Mouse (Mus musculus) frontal cortex, adult 2 months (tissue): Measurements from ENCODE around the gene Cyp4x1. TPM values are rescaled to one million over a fixed set of nuclear protein-coding genes. Genes with fewer than 3 reads are reported as not detected.

Experiments used
- DNase-seq, 2 experiments: peaks; one replicate each; pipeline ENCODE4 v3.0.0; 2022; ENCODE audit warnings: low spot score in 1 of 2; ENCODE audit errors: extremely low spot score in 1 of 2
- polyA plus RNA-seq: library from polyadenylated mRNA; depleted of rRNA; stranded (reverse); fragments of >200 nt; gene quantifications from 2 replicates; pipeline ENCODE4 v1.2.3, GENCODE M21; 2012; rRNA removed

Gene Cyp4x1
- polyA plus RNA-seq, 1 experiment = 12.0 TPM

DNA sequence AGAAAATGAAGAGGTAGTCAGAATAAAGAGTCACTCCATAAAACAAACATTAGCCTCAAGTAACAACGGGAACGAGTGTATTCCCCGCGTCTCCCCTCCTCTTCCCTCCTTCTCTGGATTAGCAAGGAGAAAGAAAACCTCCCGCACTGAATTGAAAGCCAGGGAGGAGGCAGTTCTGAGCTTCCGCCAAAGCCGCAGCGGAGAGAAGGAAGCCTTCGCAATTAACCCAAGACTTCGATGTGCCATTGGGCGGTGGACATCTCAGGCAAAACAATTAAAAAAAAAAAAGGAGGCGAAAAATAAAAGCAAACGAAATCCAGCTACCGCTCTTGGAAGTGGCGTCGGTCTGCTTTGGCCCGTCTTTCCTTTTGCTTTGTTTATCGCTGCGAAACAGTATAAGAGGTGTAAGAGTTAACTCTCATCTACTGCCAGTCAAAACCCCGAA lies 75.7 kb downstream of the Cyp4x1 start:
- DNase-seq = no peak

DNA sequence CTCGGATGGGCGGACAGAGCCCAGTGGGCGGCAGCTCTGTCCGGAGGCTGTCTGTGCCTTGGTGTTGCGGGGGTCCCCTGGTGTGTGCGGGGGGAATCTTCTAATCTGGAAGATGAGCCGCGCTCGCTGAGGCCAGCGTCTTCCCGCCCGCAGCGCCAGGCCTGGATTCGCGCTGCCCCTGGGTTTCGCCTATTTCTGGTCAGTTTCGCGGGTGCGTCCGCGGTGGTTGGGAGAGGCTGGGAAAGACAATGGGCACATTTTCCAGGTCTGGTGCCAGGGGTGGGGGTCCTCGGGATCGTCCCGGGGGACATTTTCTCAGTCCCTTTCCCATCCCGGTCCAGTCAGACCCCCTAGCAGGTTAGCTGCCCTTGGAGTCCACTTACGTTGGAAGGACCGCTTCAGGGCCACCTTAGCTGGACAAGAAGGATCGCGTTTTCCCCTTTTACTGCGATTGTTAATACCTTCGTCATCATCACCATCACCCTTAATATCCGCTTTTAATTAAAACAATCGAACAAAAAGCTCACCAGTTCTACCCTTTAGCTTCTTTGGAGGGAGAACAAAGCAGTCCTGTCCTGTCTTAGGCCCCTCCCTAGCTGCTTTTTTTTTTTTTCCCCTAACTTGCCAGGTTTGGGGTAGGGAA lies 76.3 kb downstream of the Cyp4x1 start:
- DNase-seq = no peak

DNA sequence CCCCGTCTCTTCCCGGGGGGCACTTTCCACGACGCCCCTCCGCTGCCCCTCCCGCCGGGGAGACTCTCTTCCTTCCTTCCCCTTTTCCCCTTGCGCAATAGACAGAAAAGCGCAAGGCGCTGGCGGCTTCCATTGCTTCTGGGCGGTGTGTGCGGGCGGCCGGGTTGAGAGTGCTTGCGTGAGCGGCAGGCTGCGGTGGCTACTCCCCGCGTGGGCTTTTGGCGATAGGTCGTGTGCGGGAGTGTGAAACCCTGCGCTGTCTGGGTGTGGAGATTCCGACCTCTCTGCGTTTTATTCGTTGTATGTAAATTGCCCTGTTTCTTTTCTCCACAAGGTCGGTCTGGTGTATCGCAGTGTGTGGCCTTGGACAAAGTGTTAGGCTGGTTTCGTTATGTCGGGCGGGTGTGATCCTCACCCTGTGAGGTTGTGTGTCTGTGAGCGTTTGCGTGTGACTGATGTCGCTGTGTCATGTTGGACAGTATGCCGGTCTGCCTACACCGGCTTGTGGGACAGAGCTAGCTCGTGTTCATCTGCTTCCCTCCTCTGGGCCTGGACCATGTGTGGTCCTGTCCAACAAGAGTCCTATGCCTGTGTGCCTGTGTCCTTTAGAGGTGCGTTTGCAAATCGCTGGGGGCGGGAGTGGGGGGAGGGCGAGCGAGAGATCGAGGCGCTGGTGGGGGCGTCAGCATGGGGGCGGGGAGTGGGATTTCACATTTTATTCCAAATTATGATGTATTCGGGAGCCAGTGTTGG lies 77.0 kb downstream of the Cyp4x1 start:
- no peak for DNase-seq

DNA sequence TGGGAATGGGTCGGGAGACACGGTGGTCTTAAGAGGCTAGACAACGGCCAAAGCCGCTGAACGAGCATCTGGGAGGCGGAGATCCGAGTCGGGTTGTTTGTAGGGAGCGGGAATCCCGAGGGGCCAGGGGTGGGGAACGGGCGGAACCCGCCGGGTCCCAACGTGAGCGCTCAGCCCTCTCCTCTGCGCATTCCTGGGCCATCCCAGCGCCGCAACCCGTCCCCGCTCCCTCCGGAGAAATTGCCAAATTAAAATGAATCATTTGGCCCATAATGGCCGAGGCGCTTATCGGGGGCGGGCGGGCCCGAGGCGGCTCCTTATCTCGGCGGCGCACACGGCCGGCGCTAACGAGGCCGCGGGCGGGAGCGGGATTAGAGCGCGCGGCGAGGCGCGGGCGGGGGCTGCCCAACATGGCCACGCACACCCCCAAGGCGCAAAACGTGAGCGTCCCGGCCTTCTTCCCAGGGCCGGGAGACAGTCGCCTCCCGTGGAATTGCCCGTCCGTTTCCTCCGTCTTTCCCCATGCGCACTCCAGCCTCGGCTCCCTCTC lies 77.6 kb downstream of the Cyp4x1 start, which contains the start of gene Tal1:
Gene Tal1, plus strand, starts transcription at position 56 of the 550 bp plus-strand sequence.
- no peak for DNase-seq

Other genes starting within 250 kb of the Cyp4x1 start
- gene Foxd2, start 225.4 kb downstream of the Cyp4x1 start, polyA plus RNA-seq = 0.25 and 0.32 TPM in 2 replicates
- 0.18 and 0.29 TPM in 2 replicates for gene Foxe3, start 208.3 kb downstream of the Cyp4x1 start, polyA plus RNA-seq
- 53.5 and 60.1 TPM in 2 replicates for gene Cmpk1, start 147.0 kb downstream of the Cyp4x1 start, polyA plus RNA-seq
- 0.53 and 0.80 TPM in 2 replicates for gene Stil, start 134.1 kb downstream of the Cyp4x1 start, polyA plus RNA-seq
- gene Tal1, start 77.9 kb downstream of the Cyp4x1 start, polyA plus RNA-seq = 1.4 and 1.6 TPM in 2 replicates
- 0.97 and 1.00 TPM in 2 replicates for gene Pdzk1ip1, start 45.6 kb downstream of the Cyp4x1 start, polyA plus RNA-seq
- gene Cyp4a29, start 107.8 kb upstream of the Cyp4x1 start, polyA plus RNA-seq = not detected in 2 replicates
- not detected in 2 replicates for gene Cyp4a12a, start 164.8 kb upstream of the Cyp4x1 start, polyA plus RNA-seq